Mouse (Mus musculus) monocyte, adult 5-6 weeks (primary cell): ENCODE results near the gene Zfp341. TPM values are rescaled to one million over a fixed set of nuclear protein-coding genes. Genes with fewer than 3 reads are reported as not detected.

Experiments
- ATAC-seq: fragments of 153-309, 156-312 bp; replicated peaks from 2 replicates; pipeline ENCODE4 v1.8.0; 2017; ENCODE audit warnings: mild to moderate bottlenecking; ENCODE audit not compliant: low TSS enrichment, insufficient number of reproducible peaks, severe bottlenecking, poor library complexity, low FRiP score
- total RNA-seq: library from RNA; stranded (forward); fragments of 200-1000, 200-491, 200-594 nt; gene quantifications from 3 replicates; pipeline ENCODE4 v1.2.3, GENCODE M21; 2017

Gene Zfp341
- total RNA-seq, 1 experiment from 2014 or later = 3.2 TPM

DNA sequence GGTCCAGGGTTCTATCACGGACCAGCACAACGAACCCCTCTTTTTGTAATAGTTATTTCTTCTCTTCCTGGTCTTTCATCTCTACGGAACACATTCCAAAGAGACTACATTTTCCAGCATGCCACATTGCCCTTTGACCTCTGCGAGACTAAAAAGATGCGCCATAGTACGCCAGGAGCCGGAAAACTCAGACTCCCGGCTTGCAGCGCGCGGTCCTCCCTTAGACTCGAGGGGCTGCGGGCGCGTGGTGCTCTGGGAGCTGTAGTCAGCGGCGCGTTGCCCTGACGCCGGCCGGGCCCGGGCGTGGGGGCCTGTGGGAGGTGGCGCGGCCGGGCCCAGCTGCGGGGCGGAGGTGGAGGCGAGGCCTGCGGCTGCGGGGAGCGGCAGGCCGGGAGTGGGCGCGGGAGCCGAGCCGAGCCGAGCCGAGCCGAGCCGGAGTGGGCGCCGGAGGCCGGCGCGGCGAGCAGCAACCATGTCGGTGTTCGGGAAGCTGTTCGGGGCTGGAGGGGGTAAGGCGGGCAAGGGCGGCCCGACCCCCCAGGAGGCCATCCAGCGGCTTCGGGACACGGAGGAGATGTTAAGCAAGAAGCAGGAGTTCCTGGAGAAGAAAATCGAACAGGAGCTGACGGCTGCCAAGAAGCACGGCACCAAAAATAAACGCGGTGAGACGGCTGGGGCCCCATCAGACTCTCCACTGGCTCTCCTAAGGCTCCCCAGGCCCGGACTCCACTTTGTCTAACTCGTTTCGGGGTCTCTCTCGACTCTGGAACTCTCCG lies 43.8 kb downstream of the Zfp341 start:
- peak; percentile 93 for ATAC-seq

GRCm38 (mm10) chr2:154657486-154658237 lies 44.6 kb downstream of the Zfp341 start:
- ATAC-seq = peak; percentile 83

DNA sequence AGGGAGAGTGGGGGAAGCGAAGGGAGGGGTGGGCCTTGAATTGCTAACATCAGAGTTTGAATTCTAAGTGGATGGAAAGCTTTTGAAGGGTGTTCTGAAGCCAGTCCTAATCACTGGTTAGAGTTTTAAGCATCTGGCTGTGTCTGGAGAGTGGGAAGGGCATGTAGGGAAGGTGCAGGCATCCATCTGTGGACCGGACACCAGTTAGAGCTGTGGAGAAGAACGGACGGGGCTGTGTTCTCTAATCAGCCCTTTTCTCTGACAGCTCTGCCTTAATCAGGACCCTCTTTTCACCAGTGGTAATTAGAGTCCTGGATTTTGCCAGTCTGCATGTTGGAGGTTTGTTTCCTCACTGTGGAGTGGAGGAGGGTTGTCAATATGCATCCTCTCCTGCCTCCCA lies 46.0 kb downstream of the Zfp341 start:
- no peak for ATAC-seq

DNA sequence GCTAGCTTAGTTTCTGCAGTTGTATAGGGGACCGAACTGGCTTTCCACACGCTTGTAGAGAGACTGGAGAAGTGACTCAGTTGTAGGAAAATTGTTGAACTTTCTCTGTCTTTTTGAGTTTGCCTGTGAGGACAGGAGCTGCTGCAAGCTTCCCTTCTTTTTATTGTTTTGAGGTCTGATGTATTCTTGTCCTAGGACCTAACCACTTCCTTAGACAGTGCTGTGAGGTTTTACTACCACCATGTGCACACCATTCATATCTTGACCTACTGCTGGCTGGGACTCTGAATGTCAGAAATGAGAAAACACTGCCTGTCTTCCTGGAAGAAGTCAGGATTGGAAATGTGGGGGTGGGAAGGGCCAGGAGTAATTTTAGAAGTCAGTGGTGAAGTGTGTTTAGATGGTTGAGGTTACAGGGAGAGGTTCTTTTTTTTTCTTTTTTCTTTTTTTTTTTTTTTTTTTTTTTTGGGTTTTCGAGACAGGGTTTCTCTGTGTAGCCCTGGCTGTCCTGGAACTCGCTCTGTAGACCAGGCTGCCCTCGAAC lies 46.5 kb downstream of the Zfp341 start:
- no peak for ATAC-seq

DNA sequence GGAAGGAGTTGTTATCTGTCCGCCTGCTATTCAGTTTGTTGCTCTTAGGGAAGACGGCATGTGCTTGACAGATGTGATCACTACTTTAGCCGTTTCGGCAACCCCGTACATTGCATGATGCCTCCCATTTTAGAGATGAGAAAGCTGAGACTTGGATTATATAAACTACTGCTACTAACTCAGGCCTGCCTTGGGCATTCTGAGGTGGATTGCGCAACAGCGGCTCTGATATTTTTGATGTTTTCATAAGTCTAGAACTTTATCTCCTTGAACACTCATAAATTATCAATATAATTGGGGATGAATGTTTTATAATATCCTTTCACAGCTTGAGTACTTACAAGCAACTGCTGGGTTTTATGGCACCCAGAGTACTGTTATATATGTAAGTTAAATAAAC lies 55.6 kb downstream of the Zfp341 start:
- no peak for ATAC-seq

- ATAC-seq = no peak
Observed at GRCm38 (mm10) chr2:154670106-154670505, 57.0 kb downstream of the Zfp341 start.

GRCm38 (mm10) chr2:154670741-154671140 lies 57.6 kb downstream of the Zfp341 start:
- ATAC-seq = no peak

DNA sequence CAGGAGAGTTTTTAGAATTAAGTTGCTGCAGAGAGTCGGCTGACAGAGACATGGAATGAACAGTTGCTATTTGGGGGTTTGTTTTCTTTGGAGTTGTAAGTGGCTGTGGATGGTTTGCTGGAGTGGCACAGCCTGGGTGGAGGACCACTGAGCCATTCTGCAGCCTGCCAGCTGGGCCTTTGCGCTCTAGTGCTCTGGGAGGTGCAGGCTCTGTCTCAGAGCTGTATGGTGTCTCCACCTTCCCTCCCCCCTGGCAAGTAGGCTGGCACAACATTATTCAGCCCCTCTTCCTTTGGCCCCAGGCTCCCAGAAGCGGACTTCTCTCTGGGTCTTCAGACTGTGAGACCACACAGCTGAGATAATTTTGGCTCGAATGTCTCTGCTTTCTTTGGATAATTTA lies 60.9 kb downstream of the Zfp341 start:
- no peak for ATAC-seq

DNA sequence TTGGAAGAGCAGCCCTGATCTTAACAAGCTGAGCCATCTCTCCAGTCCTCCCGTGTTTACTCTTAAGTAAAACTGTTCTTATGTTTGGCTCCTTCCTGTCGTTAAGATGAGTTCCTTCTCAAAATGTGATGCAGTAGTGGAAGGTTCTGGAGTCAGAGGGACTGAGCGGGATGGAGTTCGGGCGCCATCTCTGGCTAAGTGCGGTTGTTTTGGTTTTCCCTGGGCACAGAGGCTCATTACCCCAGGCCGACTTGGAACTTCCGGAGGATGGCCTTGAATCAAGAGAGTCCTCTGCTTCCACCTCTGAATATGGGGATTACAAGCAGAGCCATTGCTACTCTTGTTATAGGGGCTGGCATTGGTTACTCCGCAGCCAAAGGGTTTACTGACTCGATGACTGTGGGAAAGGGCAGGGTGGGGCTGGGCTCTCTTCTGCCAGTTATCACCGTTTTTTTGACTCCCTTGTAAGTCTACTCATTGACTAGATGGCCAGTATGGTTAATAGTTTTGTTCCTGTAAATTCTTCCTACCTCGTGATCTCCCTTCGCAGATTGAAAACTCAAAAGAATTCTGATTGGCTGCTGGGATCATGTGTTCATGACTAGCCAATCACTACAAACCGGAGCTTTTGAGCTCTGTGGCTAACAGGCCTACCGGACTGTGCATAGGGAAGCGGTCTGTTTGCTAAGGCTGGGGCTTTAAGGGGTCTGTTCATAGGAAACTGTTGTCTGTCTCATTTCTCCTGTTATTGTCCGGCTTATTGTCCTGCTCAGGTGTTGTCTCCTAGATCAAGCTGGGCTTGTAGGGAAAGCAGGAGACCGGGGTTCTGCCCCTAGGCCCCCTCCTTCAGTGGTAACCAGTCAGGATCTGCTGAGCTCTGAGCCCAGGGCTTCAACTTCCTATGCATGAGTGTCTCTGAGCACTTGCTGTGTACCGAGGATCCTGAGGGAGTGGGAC lies 63.8 kb downstream of the Zfp341 start:
- peak; percentile 70; the same call in 1 of the 2 replicates for ATAC-seq

GRCm38 (mm10) chr2:154677651-154678139 lies 64.6 kb downstream of the Zfp341 start:
- ATAC-seq = no peak

DNA sequence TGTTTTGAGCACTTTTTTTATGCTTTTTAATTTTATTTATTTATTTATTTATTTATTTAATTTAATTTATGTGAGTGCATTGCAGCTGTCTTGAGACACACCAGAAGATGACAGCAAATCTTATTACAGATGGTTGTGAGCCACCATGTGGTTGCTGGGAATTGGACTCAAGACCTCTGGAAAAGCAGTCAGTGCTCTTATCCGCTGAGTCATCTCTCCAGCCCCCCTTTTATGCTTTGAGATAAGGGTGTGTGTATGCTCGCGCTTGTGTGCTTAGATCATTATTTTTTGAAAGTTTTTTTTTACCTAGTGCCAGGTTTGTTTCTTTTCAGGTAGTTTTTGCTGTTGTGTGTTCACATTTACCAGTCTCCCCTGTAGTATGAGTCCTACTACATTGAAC lies 65.9 kb downstream of the Zfp341 start:
- no peak for ATAC-seq

DNA sequence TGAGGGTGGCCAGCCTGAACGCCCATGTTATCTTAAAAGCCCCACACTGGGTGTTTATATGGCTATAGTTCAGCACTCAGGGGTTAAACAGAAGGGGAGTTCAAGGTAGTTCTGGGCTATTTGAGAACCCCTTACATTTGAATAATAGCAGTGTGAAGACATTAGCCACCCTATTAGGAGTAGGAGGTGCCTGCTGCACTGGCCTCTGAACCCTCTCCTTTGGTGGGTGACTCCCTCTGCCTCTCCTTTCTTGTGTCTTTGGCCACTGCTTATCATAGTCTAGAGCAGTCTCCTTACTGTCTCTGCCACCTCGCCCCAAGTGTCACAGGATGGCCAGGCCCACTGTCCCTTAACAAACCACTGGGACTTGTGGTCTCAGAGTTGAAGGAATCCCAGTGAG lies 67.2 kb downstream of the Zfp341 start:
- ATAC-seq = no peak

- ATAC-seq = no peak
Observed at GRCm38 (mm10) chr2:154680941-154681340, 67.8 kb downstream of the Zfp341 start.

GRCm38 (mm10) chr2:154682712-154683111 lies 69.6 kb downstream of the Zfp341 start:
- ATAC-seq = no peak

- no peak for ATAC-seq
Observed at GRCm38 (mm10) chr2:154684901-154685470, 71.9 kb downstream of the Zfp341 start.

GRCm38 (mm10) chr2:154685772-154686171 lies 72.7 kb downstream of the Zfp341 start:
- no peak for ATAC-seq

- no peak for ATAC-seq
Observed at GRCm38 (mm10) chr2:154686819-154687218, 73.7 kb downstream of the Zfp341 start.

- ATAC-seq = no peak
Observed at GRCm38 (mm10) chr2:154689391-154689790, 76.3 kb downstream of the Zfp341 start.
